8 mouse cellular contexts compared by ENCODE assay signal in the genomic region with DNA sequence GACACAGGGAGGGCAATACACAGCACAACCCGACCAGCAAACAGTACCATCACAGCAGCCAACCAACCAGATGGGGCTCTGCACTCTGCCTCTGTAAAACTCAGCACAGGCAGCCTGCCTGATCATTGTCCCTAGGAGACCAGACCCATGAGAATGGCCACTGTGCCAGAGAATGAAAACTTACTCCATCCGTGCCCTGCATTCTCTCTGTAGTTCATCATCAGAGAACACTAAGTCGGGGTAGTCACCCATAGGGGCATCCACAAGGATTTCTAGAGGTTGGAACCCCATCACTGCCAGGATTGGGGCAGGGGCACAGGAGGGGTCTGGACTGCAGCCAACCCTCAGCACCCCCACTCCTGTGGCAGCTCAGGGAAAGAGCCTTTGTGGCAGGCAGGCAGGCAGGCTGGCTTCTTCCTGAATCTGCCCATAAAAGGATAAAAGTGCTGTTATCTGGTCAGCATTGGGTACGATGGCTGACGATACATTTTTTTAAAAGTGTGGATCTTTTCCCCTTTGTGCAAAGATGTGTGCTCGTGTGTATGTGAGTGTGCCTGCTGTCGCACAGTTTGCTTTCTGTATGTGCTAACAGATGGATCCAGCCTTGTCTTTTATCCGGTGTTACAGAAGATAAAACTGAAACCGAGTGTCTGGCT. TPM values are rescaled to one million over a fixed set of nuclear protein-coding genes. Genes with fewer than 3 reads are reported as not detected.
DNase-seq lines count a peak whose midpoint lies in the region; ATAC-seq and TF ChIP-seq lines count a peak whose summit lies in the region.

No protein-coding gene starts in this region.

- H3K79me2 ChIP-seq in macrophage (ENCODE audit: inconsistent target): peaks cover 84% of the 10 kb centered on the region

- H3K4me2 ChIP-seq in stomach, embryonic 16.5 days (ENCODE audit: low read depth, low read length): peak overlapping the region; percentile 32; the same call in 1 of the 2 replicates

- H3K27ac ChIP-seq in left cerebral cortex, adult 2 months: peak overlapping the region; percentile 85
- H3K27ac ChIP-seq in hindbrain, embryonic 10.5 days: peak overlapping the region; percentile 74
- H3K27ac ChIP-seq in macrophage: peak overlapping the region; percentile 64
- H3K27ac ChIP-seq in stomach, embryonic 16.5 days (ENCODE audit: low read length): peak overlapping the region; percentile 64

- ATAC-seq in stomach, embryonic 16.5 days (ENCODE audit: insufficient read depth, low FRiP score): peak; percentile 33; the same call in 1 of the 2 replicates

- TF ChIP-seq CTCF in left cerebral cortex, adult 2 months (IDR thresholded peaks at IDR 0.05): no peak

- no peaks in the 10 kb centered on the region for H3K9me3 ChIP-seq in hindbrain, embryonic 10.5 days
- no peaks in the 10 kb centered on the region for H3K9me3 ChIP-seq in stomach, embryonic 16.5 days (replicated peaks; ENCODE audit: control insufficient read depth, low read length)

- H3K27me3 ChIP-seq in hindbrain, embryonic 10.5 days (ENCODE audit: insufficient read depth, poor library complexity, severe bottlenecking): no peaks in the 10 kb centered on the region
- no peaks in the 10 kb centered on the region for H3K27me3 ChIP-seq in stomach, embryonic 16.5 days (ENCODE audit: control insufficient read depth, insufficient read depth, low read length)

- intact Hi-C loops in left cerebral cortex, adult 2 months (cut with DNase I): loop anchor here (2.0 kb wide), 1 partner anchor 24 kb away; a partner anchor contains a TSS

- H3K36me3 ChIP-seq in hindbrain, embryonic 10.5 days: no peaks in the 10 kb centered on the region
- no peaks in the 10 kb centered on the region for H3K36me3 ChIP-seq in macrophage (ENCODE audit: inconsistent target)
- H3K36me3 ChIP-seq in stomach, embryonic 16.5 days (ENCODE audit: control insufficient read depth, insufficient read depth, low read length): no peaks in the 10 kb centered on the region

- H3K9ac ChIP-seq in stomach, embryonic 16.5 days (ENCODE audit: low read length): 0 out of 2 replicates have a peak overlapping the region, but pooled peaks have one; percentile 25

- DNase-seq in left cerebral cortex, adult 2 months (ENCODE audit: extremely low spot score in 1 of 2, low spot score in 2 of 2): no peak
- DNase-seq in left cerebral cortex, adult 18-20 months (ENCODE audit: low spot score in 2 of 2): no peak
- peak; percentile 66 for DNase-seq in adrenal gland, postnatal 14 days
- DNase-seq in cerebellum, adult 9-11 months: peak; percentile 52
- no peak for DNase-seq in hindbrain, embryonic 10.5 days (ENCODE audit: low spot score)
- DNase-seq in ovary, adult 18-20 months (ENCODE audit: low spot score): no peak

- WGBS in hindbrain, embryonic 10.5 days: 59% methylated on average over 9 of the region's 9 CpGs
- 17% methylated on average over 9 of the region's 9 CpGs for WGBS in macrophage (ENCODE audit: missing documents)
- WGBS in stomach, embryonic 16.5 days: 45% methylated on average over 9 of the region's 9 CpGs

- peaks cover 20% of the 10 kb centered on the region for H3K4me1 ChIP-seq in hindbrain, embryonic 10.5 days (replicated peaks)
- no peaks in the 10 kb centered on the region; the same call in 1 of the 2 replicates for H3K4me1 ChIP-seq in stomach, embryonic 16.5 days (ENCODE audit: control insufficient read depth, insufficient read depth, low read length)

- H3K4me3 ChIP-seq in left cerebral cortex, adult 2 months: no peak overlapping the region
- no peak overlapping the region for H3K4me3 ChIP-seq in hindbrain, embryonic 10.5 days
- H3K4me3 ChIP-seq in macrophage (ENCODE audit: inconsistent target): peak overlapping the region; percentile 34
- no peak overlapping the region for H3K4me3 ChIP-seq in stomach, embryonic 16.5 days (replicated peaks; ENCODE audit: low read length)

RNA-seq across cellular contexts. Expression of a gene that starts 25.3 kb away (rescaled TPM):
- 100 to 1,000 TPM; 174 to 176 TPM for total RNA-seq in left cerebral cortex, adult 2 months (2021)
- total RNA-seq in left cerebral cortex, adult 18-20 months (2021): 100 to 1,000 TPM; 179 TPM
- 22.0 and 27.3 TPM in 2 replicates for total RNA-seq in adrenal gland, postnatal 14 days (2021)
- polyA plus RNA-seq in hindbrain, embryonic 10.5 days (2016; fragmentation: Nextera tagmentation; extraction: Ambion mirVana): 9.0 and 13.4 TPM in 2 replicates
- 100 to 1,000 TPM in 19 of 26 experiments, 10 to 100 TPM in 7; 72.7 to 295 (median 143) TPM for total RNA-seq in macrophage (2018; cell fraction: chromatin; rRNA removed)
- 100 to 1,000 TPM in 7 of 26 experiments, 10 to 100 TPM in 19; 42.1 to 126 (median 91.4) TPM for total RNA-seq in macrophage (2018; cell fraction: cytosol; rRNA removed)
- 100 to 1,000 TPM in 17 of 26 experiments, 10 to 100 TPM in 9; 38.7 to 326 (median 141) TPM for total RNA-seq in macrophage (2018; cell fraction: nucleus; rRNA removed)
- polyA plus RNA-seq in macrophage (2018): 22.6 to 41.6 TPM (median 39.8 TPM) in 3 replicates
- 12.6 and 13.0 TPM in 2 replicates for polyA plus RNA-seq in stomach, embryonic 16.5 days (2015; fragmentation: Nextera tagmentation; extraction: Ambion mirVana)

Comparison
In these comparisons a context has a peak if more than half of its experiments do, and no peak if none do; other contexts are left out.
1. DNase-seq: peak in adrenal gland, postnatal 14 days (single experiment) and cerebellum, adult 9-11 months (single experiment); none in left cerebral cortex, adult 2 months (0 of 2), left cerebral cortex, adult 18-20 months (0 of 2), hindbrain, embryonic 10.5 days (single experiment) and ovary, adult 18-20 months (single experiment).
2. Peak in every context shown above with its lines, with median percentiles within 50 percentile points of each other: H3K27ac ChIP-seq.